16 mouse cellular contexts compared by ENCODE assay signal in the genomic region with DNA sequence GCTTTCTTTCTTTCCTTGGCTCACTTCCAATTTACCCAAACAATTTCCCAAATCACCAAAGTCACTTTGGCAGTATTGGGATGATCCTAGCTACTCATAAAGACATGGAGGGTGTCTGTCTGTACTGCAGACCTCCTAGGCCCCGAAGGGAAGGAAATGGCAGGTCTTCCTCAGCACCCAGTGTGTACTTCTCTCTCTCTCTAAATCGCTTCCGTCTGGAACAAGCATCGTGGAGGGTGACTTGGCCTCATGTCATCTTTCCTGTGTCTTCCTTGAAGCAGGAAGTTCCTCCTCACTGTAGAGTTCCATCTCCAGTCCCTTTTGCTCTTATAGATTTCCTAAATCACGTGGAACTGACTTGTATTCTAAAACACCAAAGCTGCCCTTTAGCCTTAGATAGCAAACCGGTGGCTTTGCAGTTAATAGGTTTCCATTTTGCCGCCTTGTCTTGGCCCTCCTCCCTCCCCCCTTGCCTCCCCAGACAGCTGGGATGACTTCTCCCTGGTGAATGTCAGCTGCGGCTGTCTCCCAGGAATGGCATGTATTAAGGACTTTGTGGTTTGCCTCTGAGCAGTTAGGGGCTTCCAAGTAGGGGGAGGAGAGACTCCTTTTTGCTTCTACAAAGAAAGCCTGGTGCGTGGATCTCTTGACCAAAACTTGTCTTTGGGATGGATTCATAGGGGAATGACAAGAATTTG. TPM values are rescaled to one million over a fixed set of nuclear protein-coding genes. Genes with fewer than 3 reads are reported as not detected.
DNase-seq lines count a peak whose midpoint lies in the region; ATAC-seq and TF ChIP-seq lines count a peak whose summit lies in the region.
"Had no signal": no experiment of that assay in that cellular context is flagged by ENCODE, and none has a peak within 500 bp of the region (broad histone marks: within the 10 kb centered on the region; RNA-seq: fewer than 3 reads in every experiment).

No protein-coding gene starts in this region.

- H3K4me3 ChIP-seq in limb, embryonic 13.5 days, result no peak overlapping the region
- H3K4me3 ChIP-seq in limb, embryonic 10.5 days, result no peak overlapping the region
- H3K4me3 ChIP-seq in bone marrow macrophage, adult 2 months (ENCODE audit: insufficient read depth, low read length), result no peak overlapping the region
- no peak overlapping the region for H3K4me3 ChIP-seq in olfactory bulb, adult 2 months (ENCODE audit: insufficient read depth, low read depth, low read length)
- H3K4me3 ChIP-seq: heart, adult 2 months; limb, embryonic 15.5 days; neural tube, embryonic 13.5 days had no signal

- intact Hi-C loops in heart, postnatal 14 days (cut with DNase I), result no loop called here

- H3K9ac ChIP-seq in limb, embryonic 13.5 days, result no peak overlapping the region
- H3K9ac ChIP-seq: limb, embryonic 15.5 days; neural tube, embryonic 13.5 days had no signal

- H3K36me3 ChIP-seq in limb, embryonic 13.5 days, result peaks cover 31% of the 10 kb centered on the region
- no peaks in the 10 kb centered on the region for H3K36me3 ChIP-seq in limb, embryonic 10.5 days

- no peak for TF ChIP-seq CTCF in bone marrow macrophage, adult 2 months (IDR thresholded peaks at IDR 0.05; ENCODE audit: low read depth, low read length)
- no peak for TF ChIP-seq CTCF in olfactory bulb, adult 2 months (IDR thresholded peaks at IDR 0.05; ENCODE audit: insufficient read depth, low read depth, low read length)

- WGBS in limb, embryonic 13.5 days, result 51% methylated on average over 9 of the region's 9 CpGs
- WGBS in limb, embryonic 10.5 days, result 62% methylated on average over 9 of the region's 9 CpGs
- WGBS in olfactory bulb, adult 2 months, result 48% methylated on average over 9 of the region's 9 CpGs

- peak; percentile 93 for DNase-seq in heart, adult 11 months
- no peak for DNase-seq in heart, postnatal 14 days
- DNase-seq in limb, embryonic 10.5 days (ENCODE audit: low spot score), result no peak
- DNase-seq in urinary bladder, adult 2 months (ENCODE audit: low spot score), result no peak
- DNase-seq in spleen, postnatal 14 days (ENCODE audit: low spot score in 2 of 2), result no peak
- DNase-seq: adrenal gland, postnatal 14 days; cerebellum, postnatal 14 days; heart, adult 2 months; right cerebral cortex, postnatal 25 days had no signal

- H3K27ac ChIP-seq in limb, embryonic 13.5 days, result no peak overlapping the region
- H3K27ac ChIP-seq in limb, embryonic 10.5 days, result no peak overlapping the region
- H3K27ac ChIP-seq in bone marrow macrophage, adult 2 months (ENCODE audit: insufficient read depth, low read depth, low read length), result peak overlapping the region; percentile 25
- peak overlapping the region; percentile 30; the same call in 1 of the 2 replicates for H3K27ac ChIP-seq in olfactory bulb, adult 2 months (ENCODE audit: insufficient read depth, low read depth, low read length)
- H3K27ac ChIP-seq: heart, adult 2 months; limb, embryonic 15.5 days had no signal

- no peak for TF ChIP-seq POLR2A in bone marrow macrophage, adult 2 months (IDR thresholded peaks at IDR 0.05; ENCODE audit: borderline replicate concordance, low read depth, low read length)
- no peak for TF ChIP-seq POLR2A in olfactory bulb, adult 2 months (IDR thresholded peaks at IDR 0.05; ENCODE audit: insufficient read depth, low read depth, low read length)

- peaks cover 42% of the 10 kb centered on the region for H3K4me1 ChIP-seq in limb, embryonic 13.5 days
- peaks cover 16% of the 10 kb centered on the region for H3K4me1 ChIP-seq in limb, embryonic 10.5 days
- peaks cover 73% of the 10 kb centered on the region for H3K4me1 ChIP-seq in bone marrow macrophage, adult 2 months (ENCODE audit: control insufficient read depth, insufficient read depth, low read length)
- H3K4me1 ChIP-seq in olfactory bulb, adult 2 months (ENCODE audit: control insufficient read depth, insufficient read depth, low read length), result peaks cover 55% of the 10 kb centered on the region

- no peaks in the 10 kb centered on the region for H3K9me3 ChIP-seq in limb, embryonic 13.5 days
- H3K9me3 ChIP-seq in limb, embryonic 10.5 days (replicated peaks), result no peaks in the 10 kb centered on the region
- H3K9me3 ChIP-seq: limb, embryonic 15.5 days; neural tube, embryonic 13.5 days had no signal

- ATAC-seq in limb, embryonic 13.5 days (ENCODE audit: low FRiP score, low read depth), result no peak
- ATAC-seq: hindbrain, embryonic 16.5 days had no signal

- peak overlapping the region; percentile 3; the same call in 1 of the 2 replicates for H3K4me2 ChIP-seq in limb, embryonic 13.5 days (replicated peaks)
- H3K4me2 ChIP-seq: limb, embryonic 15.5 days; midbrain, embryonic 11.5 days; neural tube, embryonic 13.5 days had no signal

- H3K27me3 ChIP-seq in limb, embryonic 13.5 days, result 0 out of 2 replicates have a peak, but pooled peaks cover 4% of the 10 kb centered on the region
- H3K27me3 ChIP-seq in limb, embryonic 10.5 days (ENCODE audit: low read depth, poor library complexity, severe bottlenecking), result peaks cover 44% of the 10 kb centered on the region
- H3K27me3 ChIP-seq: limb, embryonic 15.5 days; neural tube, embryonic 13.5 days had no signal

RNA-seq across cellular contexts. Expression of gene Jdp2, which starts 5.6 kb away (rescaled TPM):
- 10 to 100 TPM; 15.6 to 20.0 TPM for total RNA-seq in heart, postnatal 14 days (2021)
- 0.89 and 1.2 TPM in 2 replicates for polyA plus RNA-seq in limb, embryonic 13.5 days (2015; fragmentation: Nextera tagmentation; extraction: Ambion mirVana)
- polyA plus RNA-seq in limb, embryonic 10.5 days (2016; fragmentation: Nextera tagmentation; extraction: Ambion mirVana), result not detected in 2 replicates
- polyA plus RNA-seq in bone marrow macrophage, adult 2 months (2012; ENCODE audit: insufficient read depth, insufficient read length, missing spikeins), result 8.8 and 9.5 TPM in 2 replicates
- not detected in 2 replicates for polyA plus RNA-seq in olfactory bulb, adult 2 months (2012; ENCODE audit: insufficient read depth, insufficient read length, low replicate concordance, missing spikeins)
- polyA plus RNA-seq in urinary bladder, adult 2 months (2012; rRNA removed), result 20.3 and 27.1 TPM in 2 replicates

Comparison
In these comparisons a context has a peak if more than half of its experiments do, and no peak if none do; other contexts are left out.
1. H3K27ac ChIP-seq: peak in bone marrow macrophage, adult 2 months (single experiment) and olfactory bulb, adult 2 months (single experiment); none in limb, embryonic 13.5 days (single experiment) and limb, embryonic 10.5 days (single experiment).